Mouse (Mus musculus) lung, adult 2 months (tissue): ENCODE results near the gene Tnrc6b.

Source experiments
- CTCF ChIP-seq: fragments of 200-500 bp; IDR thresholded peaks from 2 replicates; pipeline ENCODE4 v1.5.1; 2011; ENCODE audit warnings: mild to moderate bottlenecking, low read length, control low read depth; ENCODE audit not compliant: insufficient read depth
- POLR2A ChIP-seq: fragments of 200-500 bp; IDR thresholded peaks from 2 replicates; pipeline ENCODE4 v1.6.1; 2011; ENCODE audit warnings: low read depth, mild to moderate bottlenecking, control low read depth, low read length, borderline replicate concordance; ENCODE audit errors: extremely low read depth

DNA sequence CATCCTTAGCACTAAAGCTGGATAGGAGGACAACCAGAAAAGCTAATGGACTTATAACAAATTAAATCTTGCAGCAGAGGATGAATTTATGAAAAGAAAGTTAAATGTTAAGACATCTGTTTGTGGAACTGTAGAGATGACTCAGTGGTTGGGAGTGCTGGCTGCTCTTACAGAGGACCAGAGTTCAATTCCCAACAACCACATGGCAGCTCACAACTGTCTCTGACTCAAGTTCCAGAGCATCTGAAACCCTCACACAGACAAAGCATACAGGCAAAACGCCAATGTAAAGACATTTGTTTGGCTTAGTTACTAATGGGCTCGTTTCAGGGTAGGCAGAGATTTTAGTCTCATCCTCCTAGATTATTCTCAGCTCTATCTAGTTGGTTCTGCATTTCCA, 188.7 kb downstream of the Tnrc6b start:
- TF ChIP-seq CTCF (no peak), POLR2A (no peak)
